Mouse (Mus musculus): ENCODE data around the gene Cd38.

DNA sequence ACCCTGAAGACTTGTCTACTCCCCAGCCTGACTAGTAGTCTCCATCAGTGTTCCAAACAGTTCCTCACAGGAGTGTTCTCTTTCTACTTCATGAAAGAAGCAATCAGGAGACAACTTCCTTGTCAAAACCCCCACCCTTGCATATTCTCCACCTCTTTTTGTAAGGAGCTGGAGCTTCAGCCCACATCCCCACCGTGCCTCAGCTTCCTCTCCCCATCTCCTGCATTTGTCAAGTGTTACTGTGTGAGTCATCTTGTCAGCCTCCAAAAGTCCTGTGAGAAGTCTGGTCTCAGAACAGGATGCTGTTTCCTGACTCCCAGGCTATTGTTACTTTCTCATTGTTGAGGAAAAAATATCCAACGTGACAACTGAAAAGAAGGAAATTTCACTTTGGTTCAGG is 3.0 kb upstream of the Cd38 start:
- TF ChIP-seq POLR2A (IDR thresholded peaks at IDR 0.05; ENCODE audit: borderline replicate concordance, control insufficient read depth, low read depth, low read length): no peak
- TF ChIP-seq CTCF (IDR thresholded peaks at IDR 0.05; ENCODE audit: control insufficient read depth, insufficient read depth, low read length): no peak
